Mouse (Mus musculus) embryonic facial prominence, embryonic 13.5 days (tissue): ENCODE results near the gene Snx3. TPM values are rescaled to one million over a fixed set of nuclear protein-coding genes. Genes with fewer than 3 reads are reported as not detected.

Experiments
- ATAC-seq: fragments of 200-750 bp; cut with Nextera tagmentation; 2 replicates; pipeline ENCODE4 v1.8.0; 2017; ENCODE audit warnings: low read depth; ENCODE audit not compliant: insufficient number of reproducible peaks, insufficient read depth, low FRiP score, low TSS enrichment
- H3K27ac ChIP-seq: fragments of 300-500 bp; sonication (generic); 2 replicates; pipeline ENCODE4 v1.5.1; 2015; ENCODE audit warnings: moderate library complexity, mild to moderate bottlenecking, inconsistent platforms
- H3K27me3 ChIP-seq: fragments of 300-500 bp; sonication (generic); 2 replicates; pipeline ENCODE4 v1.6.1; 2015; ENCODE audit warnings: mild to moderate bottlenecking, inconsistent platforms
- H3K36me3 ChIP-seq: fragments of 300-500 bp; sonication (generic); 2 replicates; pipeline ENCODE4 v1.6.1; 2015; ENCODE audit warnings: mild to moderate bottlenecking, inconsistent platforms
- H3K4me1 ChIP-seq: fragments of 300-500 bp; sonication (generic); 2 replicates; pipeline ENCODE4 v1.6.1; 2015; ENCODE audit warnings: inconsistent platforms
- H3K4me2 ChIP-seq: fragments of 300-500 bp; sonication (generic); 2 replicates; pipeline ENCODE4 v1.6.1; 2015; ENCODE audit warnings: moderate library complexity, mild to moderate bottlenecking, inconsistent platforms
- H3K4me3 ChIP-seq: fragments of 300-500 bp; sonication (generic); 2 replicates; pipeline ENCODE4 v1.5.1; 2015; ENCODE audit warnings: mild to moderate bottlenecking, inconsistent platforms
- H3K9ac ChIP-seq: fragments of 300-500 bp; sonication (generic); 2 replicates; pipeline ENCODE4 v1.6.1; 2015; ENCODE audit warnings: mild to moderate bottlenecking, inconsistent platforms
- H3K9me3 ChIP-seq: fragments of 300-500 bp; sonication (generic); 2 replicates; pipeline ENCODE4 v1.6.1; 2016; ENCODE audit warnings: inconsistent platforms
- WGBS: fragments of 180-500 bp; shearing (Covaris S2); methylation state at CpG from one replicate; pipeline ENCODE4 v1.1.7; 2015; ENCODE audit warnings: mixed read lengths; 5-methylcytosine and 5-hydroxymethylcytosine counted together
- polyA plus RNA-seq: library from polyadenylated mRNA; unstranded; fragments of >200 nt; fragmentation: Nextera tagmentation; extraction: Ambion mirVana; gene quantifications from 2 replicates; pipeline ENCODE4 v1.2.1, GENCODE M21; 2015

Gene Snx3
- polyA plus RNA-seq, 1 experiment from 2014 or later: 307 TPM

DNA sequence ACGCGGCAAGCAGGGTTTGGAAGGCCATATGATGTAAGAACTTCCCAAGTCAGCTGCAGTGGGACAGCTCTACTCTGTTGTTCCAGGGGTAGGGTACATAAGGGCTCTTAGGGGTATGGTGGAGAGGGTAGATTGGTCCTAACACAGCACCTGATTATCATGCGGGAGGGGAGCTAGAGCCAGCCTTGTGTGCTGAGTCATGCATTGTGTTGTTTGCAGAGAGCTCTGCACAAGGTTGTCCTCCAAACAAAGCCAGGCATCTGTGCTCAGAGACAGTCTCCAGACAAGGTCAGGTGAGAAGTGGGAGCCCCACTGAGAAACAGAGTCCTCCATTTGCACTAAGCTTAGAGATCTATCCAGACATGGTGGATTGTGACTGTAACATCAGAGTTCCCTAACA is 44.7 kb downstream of the Snx3 start:
- Histone ChIP-seq H3K4me2 (no peak overlapping the region), H3K9me3 (no peaks in the 10 kb centered on the region), H3K4me3 (no peak overlapping the region), H3K27me3 (no peaks in the 10 kb centered on the region; the same call in 1 of the 2 replicates), H3K36me3 (no peaks in the 10 kb centered on the region), H3K4me1 (no peaks in the 10 kb centered on the region), H3K27ac (no peak overlapping the region), H3K9ac (no peak overlapping the region)
- ATAC-seq: no peak
- WGBS: 91% methylated on average over 3 of the region's 3 CpGs

DNA sequence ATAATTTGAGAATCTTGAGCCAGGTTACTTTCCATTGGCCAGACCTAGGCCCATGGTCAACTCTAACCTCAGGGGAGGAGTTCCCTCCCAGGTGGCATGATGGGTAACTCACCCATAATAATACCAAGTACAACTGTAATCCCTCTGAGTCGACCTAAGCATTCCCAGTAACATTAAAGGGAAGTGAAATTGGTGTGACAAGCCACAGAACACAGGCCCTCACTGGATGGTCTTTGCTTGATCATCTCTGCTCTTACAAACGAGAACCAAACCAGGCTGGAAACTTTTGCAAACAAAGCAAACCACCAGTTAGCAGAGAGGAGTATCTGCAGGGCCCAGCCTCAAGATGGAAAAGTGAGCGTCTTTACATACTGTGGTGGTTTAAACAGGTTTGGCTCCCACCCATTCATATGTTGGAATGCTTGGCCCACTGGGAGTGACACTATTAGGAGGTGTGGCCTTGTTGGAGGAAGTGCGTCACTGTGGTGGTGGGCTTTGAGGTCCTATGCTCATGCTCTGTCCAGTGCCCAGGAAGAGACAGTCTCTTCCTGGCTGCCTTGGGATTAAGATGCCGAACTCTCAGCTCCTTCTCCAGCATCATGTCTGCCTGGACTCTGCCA is 57.9 kb downstream of the Snx3 start:
- no peak overlapping the region for H3K4me3 ChIP-seq
- no peak overlapping the region for H3K9ac ChIP-seq
- no peaks in the 10 kb centered on the region for H3K36me3 ChIP-seq
- ATAC-seq: no peak
- peaks cover 30% of the 10 kb centered on the region for H3K27me3 ChIP-seq
- H3K4me2 ChIP-seq: no peak overlapping the region
- no peaks in the 10 kb centered on the region for H3K9me3 ChIP-seq
- no peaks in the 10 kb centered on the region for H3K4me1 ChIP-seq
- WGBS: 72% methylated on average over 5 of the region's 5 CpGs
- no peak overlapping the region for H3K27ac ChIP-seq

DNA sequence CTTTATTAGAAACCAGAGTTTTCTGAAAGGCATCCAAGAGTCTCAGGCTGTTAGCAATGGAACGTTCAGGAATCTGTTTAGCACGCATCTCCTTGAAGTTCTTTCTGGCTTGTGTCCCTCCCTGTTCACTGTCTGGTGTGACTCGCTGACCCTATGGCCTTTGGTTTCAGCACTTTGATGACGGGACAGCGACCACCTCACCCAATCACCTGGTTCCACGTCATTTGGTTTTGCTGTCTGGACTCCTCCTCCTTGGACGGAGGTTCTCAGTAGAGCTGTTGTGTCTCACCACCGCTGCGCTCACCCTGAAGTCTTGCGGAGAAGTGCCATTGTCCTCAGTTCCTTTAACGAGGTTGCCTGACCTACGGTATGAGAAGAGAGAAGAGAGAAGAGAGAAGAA is 60.4 kb downstream of the Snx3 start:
- Histone ChIP-seq H3K9ac (no peak overlapping the region), H3K4me3 (no peak overlapping the region), H3K27me3 (peaks cover 56% of the 10 kb centered on the region), H3K36me3 (no peaks in the 10 kb centered on the region), H3K9me3 (no peaks in the 10 kb centered on the region), H3K4me1 (no peaks in the 10 kb centered on the region), H3K4me2 (0 out of 2 replicates have a peak overlapping the region, but pooled peaks have one; percentile 11), H3K27ac (no peak overlapping the region)
- ATAC-seq: no peak
- WGBS: 3% methylated on average over 12 of the region's 12 CpGs

DNA sequence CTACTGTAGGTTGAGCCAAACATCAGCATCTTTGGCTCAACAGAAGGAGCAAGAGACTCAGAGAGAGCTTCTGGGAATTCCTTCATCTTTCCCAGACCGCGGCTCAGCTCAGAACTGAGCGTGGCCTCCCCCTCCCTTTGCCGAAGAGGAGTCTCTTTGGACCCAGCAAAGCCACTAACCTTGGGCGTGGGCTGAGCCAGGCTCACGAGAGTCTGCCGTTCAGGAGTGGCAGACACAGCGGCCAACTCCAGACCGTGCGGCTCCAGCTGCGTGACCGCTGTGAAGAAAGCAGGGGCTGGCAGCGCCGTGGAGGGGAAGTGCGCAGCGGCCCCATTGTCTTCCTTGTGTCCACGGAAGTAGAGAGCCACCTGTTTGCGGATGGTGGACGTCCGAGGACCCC is 70.7 kb downstream of the Snx3 start:
- ATAC-seq: no peak
- H3K27ac ChIP-seq: no peak overlapping the region
- H3K9me3 ChIP-seq: no peaks in the 10 kb centered on the region
- H3K4me3 ChIP-seq: peak overlapping the region; percentile 14; the same call in 1 of the 2 replicates
- H3K9ac ChIP-seq: no peak overlapping the region
- no peaks in the 10 kb centered on the region for H3K4me1 ChIP-seq
- H3K36me3 ChIP-seq: no peaks in the 10 kb centered on the region
- H3K4me2 ChIP-seq: no peak overlapping the region
- H3K27me3 ChIP-seq: peaks cover 97% of the 10 kb centered on the region
- 5% methylated on average over 20 of the region's 20 CpGs for WGBS

DNA sequence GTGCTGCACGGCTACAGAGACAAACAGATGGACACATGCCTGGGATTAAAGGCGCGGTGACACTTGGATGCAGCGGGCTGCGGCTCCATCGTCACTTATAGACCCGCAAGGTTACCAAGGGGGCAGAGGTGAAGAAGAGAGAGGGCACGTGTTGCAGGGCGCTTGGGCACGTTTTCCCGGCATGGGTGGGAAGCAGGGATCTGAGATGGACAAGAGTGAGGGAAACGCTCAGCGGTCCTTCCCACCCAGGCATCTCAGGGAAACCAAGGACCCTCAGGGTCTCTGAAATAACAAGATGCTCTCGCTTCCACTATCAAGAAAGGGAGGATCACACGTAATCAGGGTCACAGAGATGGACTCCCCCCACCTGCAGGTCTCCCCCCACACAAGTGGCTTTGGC is 71.1 kb downstream of the Snx3 start:
- Histone ChIP-seq H3K4me3 (peak overlapping the region; percentile 14; the same call in 1 of the 2 replicates), H3K27ac (no peak overlapping the region), H3K9me3 (no peaks in the 10 kb centered on the region), H3K36me3 (no peaks in the 10 kb centered on the region), H3K4me1 (no peaks in the 10 kb centered on the region), H3K27me3 (peaks cover 98% of the 10 kb centered on the region), H3K4me2 (no peak overlapping the region), H3K9ac (no peak overlapping the region)
- 6% methylated on average over 15 of the region's 15 CpGs for WGBS
- no peak for ATAC-seq

DNA sequence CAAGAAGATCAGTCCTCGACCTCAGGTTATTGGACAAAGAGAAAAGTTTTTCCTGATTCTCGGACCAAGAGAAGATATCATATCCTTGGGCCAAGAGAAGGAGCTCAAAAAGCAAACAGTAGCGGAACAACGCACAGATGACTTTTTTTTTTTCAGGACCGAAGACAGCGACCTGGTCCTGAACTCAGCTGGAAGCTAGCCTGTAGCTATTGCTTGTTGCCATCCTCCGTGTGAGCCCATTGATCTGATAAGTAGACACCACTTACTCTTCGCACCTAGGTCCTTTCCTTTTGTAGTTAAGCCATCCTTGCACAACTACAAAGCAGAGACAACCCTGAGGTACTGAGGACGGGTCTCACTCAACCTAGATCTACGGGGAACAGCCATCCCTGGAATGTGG is 72.8 kb downstream of the Snx3 start:
- Histone ChIP-seq H3K27ac (no peak overlapping the region), H3K4me3 (no peak overlapping the region), H3K27me3 (peaks cover 99% of the 10 kb centered on the region), H3K36me3 (no peaks in the 10 kb centered on the region), H3K4me2 (no peak overlapping the region), H3K4me1 (0 out of 2 replicates have a peak, but pooled peaks cover 1% of the 10 kb centered on the region), H3K9ac (no peak overlapping the region), H3K9me3 (no peaks in the 10 kb centered on the region)
- 4% methylated on average over 10 of the region's 10 CpGs for WGBS
- ATAC-seq: no peak

DNA sequence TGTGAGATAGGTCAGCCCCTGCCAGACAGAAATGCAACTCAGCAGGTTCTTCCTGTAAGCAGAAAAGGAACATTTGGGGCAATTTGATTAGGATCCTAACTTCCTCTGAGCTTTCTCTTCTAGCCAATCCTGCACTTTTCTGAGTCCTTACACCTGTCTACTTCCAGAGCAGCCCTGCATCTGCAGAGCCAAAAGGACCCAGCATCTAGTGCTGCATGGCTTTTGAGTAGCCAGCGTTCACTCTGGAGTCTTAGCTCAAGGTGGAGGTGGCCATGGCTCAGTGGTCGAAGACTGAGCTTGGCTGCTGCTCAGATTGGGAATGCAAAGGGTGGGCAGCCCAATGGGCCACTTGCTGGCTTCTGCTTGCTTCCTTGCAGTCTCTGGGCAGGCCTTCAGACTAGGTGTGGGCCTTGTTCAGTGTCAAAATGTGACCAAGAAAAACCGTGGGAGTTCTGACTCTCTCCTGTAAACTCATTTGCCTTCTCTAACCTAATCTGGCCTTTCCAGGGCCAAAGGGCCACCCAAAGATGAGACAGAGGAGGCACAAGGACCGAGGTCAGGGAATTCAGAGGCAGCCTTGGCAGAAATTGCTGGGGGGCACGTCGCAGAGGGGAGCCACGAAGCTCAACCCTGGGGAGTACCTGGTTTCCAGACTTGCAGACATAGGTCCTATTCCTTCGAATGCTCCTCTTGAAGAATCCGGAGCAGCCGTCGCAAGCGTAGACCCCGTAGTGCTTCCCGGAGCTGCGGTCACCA is 75.9 kb downstream of the Snx3 start:
- Histone ChIP-seq H3K4me2 (no peak overlapping the region), H3K27ac (no peak overlapping the region), H3K27me3 (peaks cover 99% of the 10 kb centered on the region), H3K36me3 (no peaks in the 10 kb centered on the region), H3K9ac (no peak overlapping the region), H3K4me3 (no peak overlapping the region), H3K9me3 (no peaks in the 10 kb centered on the region), H3K4me1 (peaks cover 10% of the 10 kb centered on the region)
- 2% methylated on average over 15 of the region's 15 CpGs for WGBS
- no peak for ATAC-seq

DNA sequence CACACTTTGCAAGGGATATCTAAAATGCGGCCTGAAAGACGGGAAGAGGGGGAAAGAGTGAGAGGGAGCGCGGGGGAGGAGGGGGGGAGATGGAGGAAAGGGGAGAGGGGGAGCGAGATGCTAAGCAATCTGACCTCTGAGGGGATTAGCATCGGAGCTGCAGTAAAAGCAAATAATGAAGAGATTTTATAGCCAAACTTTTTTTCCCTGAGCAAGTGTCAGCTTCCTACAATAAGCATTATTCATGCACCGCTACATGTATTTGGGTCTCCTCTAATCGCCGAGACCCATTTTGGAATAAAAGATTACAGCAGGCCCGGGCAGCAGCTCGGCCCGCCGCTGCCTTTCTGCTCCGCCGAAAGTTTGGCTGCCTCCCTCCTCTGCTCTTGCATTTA is 76.4 kb downstream of the Snx3 start:
- no peaks in the 10 kb centered on the region for H3K9me3 ChIP-seq
- no peak for ATAC-seq
- H3K4me1 ChIP-seq: peaks cover 16% of the 10 kb centered on the region
- no peak overlapping the region for H3K4me3 ChIP-seq
- no peak overlapping the region for H3K9ac ChIP-seq
- no peaks in the 10 kb centered on the region for H3K36me3 ChIP-seq
- WGBS: 2% methylated on average over 15 of the region's 15 CpGs
- no peak overlapping the region for H3K4me2 ChIP-seq
- peaks cover 99% of the 10 kb centered on the region for H3K27me3 ChIP-seq
- no peak overlapping the region for H3K27ac ChIP-seq

DNA sequence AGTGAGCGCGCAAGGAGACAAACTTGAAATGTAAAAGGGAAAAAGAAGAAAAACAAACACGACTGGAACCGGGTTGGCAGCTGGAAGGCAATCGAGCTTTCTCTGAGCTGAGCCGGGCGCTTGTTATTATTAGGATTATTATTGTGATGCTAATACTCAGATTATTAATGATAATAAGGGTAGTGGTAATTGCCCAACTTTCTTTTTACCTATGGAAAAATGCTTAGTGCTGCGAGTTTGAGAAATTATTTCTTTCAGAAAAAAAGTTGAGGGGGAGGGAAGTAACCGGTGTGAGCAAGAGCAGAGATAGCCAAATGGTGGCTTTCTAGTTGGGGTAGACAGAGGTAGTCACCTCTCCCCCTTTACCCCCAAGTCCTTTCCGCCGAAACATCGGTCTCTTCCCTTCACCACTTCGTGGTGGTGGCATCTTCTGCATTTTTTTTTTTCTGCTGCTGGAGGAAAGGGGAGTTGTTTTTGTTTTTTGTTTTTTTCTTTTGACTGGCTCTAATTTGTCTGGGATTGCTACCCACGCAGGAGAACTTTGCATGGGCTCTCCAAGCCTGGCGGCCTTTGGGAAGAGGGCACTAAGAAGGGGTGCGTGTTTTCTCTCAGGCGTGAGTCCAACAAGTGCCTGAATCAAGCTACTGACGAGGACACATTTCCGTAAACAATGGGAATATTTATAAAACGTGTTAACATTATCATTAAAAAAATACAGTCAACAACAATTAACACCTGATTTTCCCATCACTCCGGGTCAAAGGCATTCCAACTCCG is 77.1 kb downstream of the Snx3 start:
- no peak for ATAC-seq
- H3K27ac ChIP-seq: no peak overlapping the region
- H3K4me3 ChIP-seq: peak overlapping the region; percentile 16; the same call in 1 of the 2 replicates
- H3K9me3 ChIP-seq: no peaks in the 10 kb centered on the region
- H3K9ac ChIP-seq: no peak overlapping the region
- H3K36me3 ChIP-seq: no peaks in the 10 kb centered on the region
- peaks cover 99% of the 10 kb centered on the region for H3K27me3 ChIP-seq
- H3K4me2 ChIP-seq: peak overlapping the region; percentile 38; the same call in 1 of the 2 replicates
- 1% methylated on average over 22 of the region's 22 CpGs for WGBS
- H3K4me1 ChIP-seq: peaks cover 22% of the 10 kb centered on the region

DNA sequence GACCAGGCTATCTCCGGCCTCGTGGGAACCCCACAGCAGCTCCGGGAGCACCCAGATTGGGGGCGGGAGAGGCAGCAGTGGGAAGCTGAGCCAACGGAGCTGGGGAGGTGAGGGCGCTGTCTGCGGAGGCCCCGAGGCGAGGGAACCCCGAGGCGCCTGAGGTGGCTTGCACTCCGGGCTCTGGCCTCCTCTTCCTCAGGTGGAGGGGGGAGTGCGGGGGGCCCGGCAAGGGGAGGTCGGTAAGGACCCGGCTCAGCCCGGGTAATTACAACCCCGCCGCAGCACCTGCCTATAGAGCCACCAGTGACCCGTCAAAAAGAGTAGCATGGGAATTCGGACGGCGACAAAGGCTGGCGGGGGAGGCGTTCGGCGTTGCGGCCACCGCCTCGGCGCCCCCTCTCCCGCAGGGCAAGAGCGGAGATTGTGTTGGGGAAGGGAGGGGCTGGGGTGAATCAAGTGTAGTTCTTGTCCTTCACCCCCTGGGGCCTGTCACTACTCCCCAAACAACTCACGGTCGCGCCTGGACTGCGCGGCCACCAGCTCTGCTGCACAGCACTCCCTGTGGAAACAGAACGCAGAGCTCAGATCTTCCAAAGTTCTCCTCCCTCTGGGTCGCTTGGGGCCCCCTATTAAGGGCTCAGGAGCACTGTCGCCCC is 77.8 kb downstream of the Snx3 start:
- H3K4me1 ChIP-seq: peaks cover 29% of the 10 kb centered on the region
- H3K4me3 ChIP-seq: peak overlapping the region; percentile 16; the same call in 1 of the 2 replicates
- peaks cover 99% of the 10 kb centered on the region for H3K27me3 ChIP-seq
- H3K9ac ChIP-seq: no peak overlapping the region
- H3K36me3 ChIP-seq: no peaks in the 10 kb centered on the region
- H3K4me2 ChIP-seq: peak overlapping the region; percentile 38
- no peak for ATAC-seq
- 2% methylated on average over 41 of the region's 41 CpGs for WGBS
- no peaks in the 10 kb centered on the region for H3K9me3 ChIP-seq
- H3K27ac ChIP-seq: no peak overlapping the region
